Mouse (Mus musculus) cerebellum, adult 2 months (tissue): ENCODE data around the gene Lpcat3.

Experiments
- CTCF ChIP-seq: fragments of 200-500 bp; IDR thresholded peaks from 2 replicates; pipeline ENCODE4 v1.5.1; 2011; ENCODE audit warnings: low read depth, mild to moderate bottlenecking, control low read depth, low read length, moderate library complexity, borderline replicate concordance; ENCODE audit not compliant: insufficient read depth
- POLR2A ChIP-seq: fragments of 200-500 bp; IDR thresholded peaks from 2 replicates; pipeline ENCODE4 v1.6.1; 2011; ENCODE audit warnings: low read length, control low read depth, borderline replicate concordance; ENCODE audit not compliant: insufficient read depth

- TF ChIP-seq POLR2A (no peak), CTCF (no peak)
Observed at GRCm38 (mm10) chr6:124685606-124686386, 23.0 kb downstream of the Lpcat3 start.
